Mouse (Mus musculus) kidney, postnatal 4 days (tissue): ENCODE measurements at regions not wholly inside any gene's neighbourhood (a gene's known extent, or its start where the extent isn't known, plus 50 kb on each side); places are given as distances from the start of the nearest gene placed in this dataset.
A peak's percentile ranks its signal among the peaks of the same experiment; 100 is the strongest.

Source experiments
- DNase-seq, 2 experiments: peaks; one replicate each; pipeline ENCODE4 v3.0.0; 2021; ENCODE audit warnings: mixed read lengths in 2 of 2

GRCm38 (mm10) chr2:128304063-128304712 lies 178.3 kb downstream of the Bcl2l11 start:
- DNase-seq = no peak

GRCm38 (mm10) chr2:128306693-128307092 lies 180.9 kb downstream of the Bcl2l11 start:
- no peak for DNase-seq

GRCm38 (mm10) chr2:128309541-128310030 lies 183.7 kb downstream of the Bcl2l11 start:
- DNase-seq = no peak

- peak; percentile 83 to 86 for DNase-seq
Observed at GRCm38 (mm10) chr2:128310081-128310480, 184.2 kb downstream of the Bcl2l11 start.

- DNase-seq = peak; percentile 69 to 78
Observed at GRCm38 (mm10) chr2:128312084-128312594, 186.3 kb downstream of the Bcl2l11 start.

GRCm38 (mm10) chr2:128312659-128313581 lies 187.1 kb downstream of the Bcl2l11 start:
- DNase-seq = no peak

- peak; percentile 27 to 44 for DNase-seq
Observed at GRCm38 (mm10) chr2:128313582-128313918, 187.7 kb downstream of the Bcl2l11 start.

GRCm38 (mm10) chr2:128313948-128314347 lies 188.1 kb downstream of the Bcl2l11 start:
- DNase-seq = no peak

- DNase-seq = no peak
Observed at GRCm38 (mm10) chr2:128316516-128316915, 190.7 kb downstream of the Bcl2l11 start.

GRCm38 (mm10) chr2:128318266-128318665 lies 192.4 kb downstream of the Bcl2l11 start:
- DNase-seq = no peak

GRCm38 (mm10) chr2:128318956-128319355 lies 193.1 kb downstream of the Bcl2l11 start:
- DNase-seq = no peak

GRCm38 (mm10) chr2:128321475-128321874 lies 195.6 kb downstream of the Bcl2l11 start:
- no peak for DNase-seq

- peak; percentile 77 to 81 for DNase-seq
Observed at GRCm38 (mm10) chr2:128324256-128325096, 198.6 kb downstream of the Bcl2l11 start.

- no peak for DNase-seq
Observed at GRCm38 (mm10) chr2:128325097-128325421, 199.2 kb downstream of the Bcl2l11 start.

GRCm38 (mm10) chr2:128325456-128325855 lies 199.6 kb downstream of the Bcl2l11 start:
- DNase-seq = no peak

- DNase-seq = no peak
Observed at GRCm38 (mm10) chr2:128330833-128331232, 205.0 kb downstream of the Bcl2l11 start.

- peak in 1 of 2 experiments; percentile 38 for DNase-seq
Observed at GRCm38 (mm10) chr2:128331275-128331674, 205.4 kb downstream of the Bcl2l11 start.

- DNase-seq = no peak
Observed at GRCm38 (mm10) chr2:128331681-128332080, 205.8 kb downstream of the Bcl2l11 start.

- no peak for DNase-seq
Observed at GRCm38 (mm10) chr2:128333401-128334142, 207.7 kb downstream of the Bcl2l11 start.

- DNase-seq = no peak
Observed at GRCm38 (mm10) chr2:128334143-128334470, 208.3 kb downstream of the Bcl2l11 start.

GRCm38 (mm10) chr2:128334757-128335500 lies 209.1 kb downstream of the Bcl2l11 start:
- no peak for DNase-seq
